Mouse (Mus musculus) liver, postnatal 0 days (tissue): ENCODE data around the gene St7. TPM values are rescaled to one million over a fixed set of nuclear protein-coding genes. Genes with fewer than 3 reads are reported as not detected.

Source experiments
- ATAC-seq: fragments of 200-750 bp; cut with Nextera tagmentation; 2 replicates; pipeline ENCODE4 v1.8.0; 2017; ENCODE audit warnings: mild to moderate bottlenecking, moderate library complexity
- DNase-seq: peaks from one replicate; pipeline ENCODE4 v3.0.0-alpha.2; 2016
- H3K27ac ChIP-seq: fragments of 300-500 bp; sonication (generic); 2 replicates; pipeline ENCODE4 v1.5.1; 2014; ENCODE audit warnings: antibody characterized with exemption, moderate library complexity, mild to moderate bottlenecking, low read depth
- H3K27me3 ChIP-seq: fragments of 300-500 bp; sonication (generic); 2 replicates; pipeline ENCODE4 v1.6.1; 2014; ENCODE audit warnings: low read length, control low read depth, mixed read lengths; ENCODE audit not compliant: insufficient read depth
- H3K36me3 ChIP-seq: fragments of 300-500 bp; sonication (generic); replicated peaks from 2 replicates; pipeline ENCODE4 v1.6.1; 2014; ENCODE audit warnings: mild to moderate bottlenecking, control low read depth, low read length, moderate library complexity, mixed read lengths; ENCODE audit not compliant: insufficient read depth
- H3K4me1 ChIP-seq: fragments of 300-500 bp; sonication (generic); 2 replicates; pipeline ENCODE4 v1.6.1; 2014; ENCODE audit warnings: antibody characterized with exemption, mild to moderate bottlenecking, control low read depth; ENCODE audit not compliant: insufficient read depth
- H3K4me2 ChIP-seq: fragments of 300-500 bp; sonication (generic); 2 replicates; pipeline ENCODE4 v1.6.1; 2014; ENCODE audit warnings: low read depth, mild to moderate bottlenecking, low read length, moderate library complexity, mixed read lengths
- H3K4me3 ChIP-seq: fragments of 300-500 bp; sonication (generic); 2 replicates; pipeline ENCODE4 v1.5.1; 2014; ENCODE audit warnings: low read depth, low read length
- H3K9ac ChIP-seq: fragments of 300-500 bp; sonication (generic); replicated peaks from 2 replicates; pipeline ENCODE4 v1.6.1; 2014; ENCODE audit warnings: mild to moderate bottlenecking, moderate library complexity
- H3K9me3 ChIP-seq: fragments of 300-500 bp; sonication (generic); 2 replicates; pipeline ENCODE4 v1.6.1; 2016; ENCODE audit warnings: mild to moderate bottlenecking, control low read depth, low read length, mixed read lengths
- CTCF ChIP-seq: sonication (generic); IDR thresholded peaks from 2 replicates; pipeline ENCODE4 v1.5.1; 2016; ENCODE audit warnings: antibody characterized with exemption, low read depth
- EP300 ChIP-seq: IDR thresholded peaks from 2 replicates; pipeline ENCODE4 v1.6.1; 2016; ENCODE audit warnings: antibody characterized with exemption, low read depth, mild to moderate bottlenecking
- WGBS: fragments of 180-500 bp; shearing (Covaris S2); extraction: QIAGEN DNeasy Blood & Tissue Kit; methylation state at CpG from one replicate; pipeline ENCODE4 v1.1.7; 2014; ENCODE audit not compliant: insufficient replicate concordance; 5-methylcytosine and 5-hydroxymethylcytosine counted together
- polyA plus RNA-seq: library from polyadenylated mRNA; unstranded; fragments of >200 nt; fragmentation: Nextera tagmentation; extraction: Ambion mirVana; gene quantifications from 2 replicates; pipeline ENCODE4 v1.2.1, GENCODE M21; 2015

Gene St7
- polyA plus RNA-seq, 1 experiment from 2014 or later, result 11.0 TPM

- Histone ChIP-seq H3K27me3 (no peaks in the 10 kb centered on the region), H3K27ac (no peak overlapping the region), H3K4me3 (no peak overlapping the region), H3K4me1 (no peaks in the 10 kb centered on the region), H3K9me3 (no peaks in the 10 kb centered on the region), H3K36me3 (no peaks in the 10 kb centered on the region), H3K9ac (no peak overlapping the region), H3K4me2 (no peak overlapping the region)
- TF ChIP-seq EP300 (no peak), CTCF (no peak)
- DNase-seq (no peak), ATAC-seq (no peak)
Observed at GRCm38 (mm10) chr6:17811531-17811930, 118.8 kb downstream of the St7 start.

GRCm38 (mm10) chr6:17814074-17814649 lies 121.4 kb downstream of the St7 start:
- no peaks in the 10 kb centered on the region for H3K27me3 ChIP-seq
- no peak overlapping the region for H3K4me3 ChIP-seq
- H3K9ac ChIP-seq, result no peak overlapping the region
- no peak overlapping the region for H3K4me2 ChIP-seq
- ATAC-seq (no peak), DNase-seq (no peak)
- WGBS, result 47% methylated on average over 2 of the region's 2 CpGs
- TF ChIP-seq CTCF, result 0 out of 2 replicates have a peak, but pooled peaks have one; percentile 15
- no peak for TF ChIP-seq EP300
- no peaks in the 10 kb centered on the region for H3K9me3 ChIP-seq
- H3K27ac ChIP-seq, result no peak overlapping the region
- H3K36me3 ChIP-seq, result no peaks in the 10 kb centered on the region
- no peaks in the 10 kb centered on the region for H3K4me1 ChIP-seq

GRCm38 (mm10) chr6:17816865-17817435 lies 124.2 kb downstream of the St7 start:
- Histone ChIP-seq H3K9me3 (no peaks in the 10 kb centered on the region), H3K4me1 (no peaks in the 10 kb centered on the region), H3K36me3 (no peaks in the 10 kb centered on the region), H3K9ac (no peak overlapping the region), H3K4me2 (no peak overlapping the region), H3K27me3 (no peaks in the 10 kb centered on the region), H3K27ac (no peak overlapping the region), H3K4me3 (no peak overlapping the region)
- WGBS, result 48% methylated on average over 3 of the region's 3 CpGs
- DNase-seq (no peak), ATAC-seq (no peak)
- TF ChIP-seq EP300 (no peak), CTCF (no peak)

- no peaks in the 10 kb centered on the region for H3K4me1 ChIP-seq
- ATAC-seq (no peak), DNase-seq (no peak)
- H3K9me3 ChIP-seq, result no peaks in the 10 kb centered on the region
- no peaks in the 10 kb centered on the region for H3K36me3 ChIP-seq
- TF ChIP-seq EP300 (no peak), CTCF (no peak)
- 90% methylated on average over 2 of the region's 2 CpGs for WGBS
- H3K4me3 ChIP-seq, result no peak overlapping the region
- no peak overlapping the region for H3K27ac ChIP-seq
- H3K9ac ChIP-seq, result no peak overlapping the region
- H3K4me2 ChIP-seq, result no peak overlapping the region
- H3K27me3 ChIP-seq, result no peaks in the 10 kb centered on the region
Observed at GRCm38 (mm10) chr6:17823614-17824013, 130.9 kb downstream of the St7 start.

DNA sequence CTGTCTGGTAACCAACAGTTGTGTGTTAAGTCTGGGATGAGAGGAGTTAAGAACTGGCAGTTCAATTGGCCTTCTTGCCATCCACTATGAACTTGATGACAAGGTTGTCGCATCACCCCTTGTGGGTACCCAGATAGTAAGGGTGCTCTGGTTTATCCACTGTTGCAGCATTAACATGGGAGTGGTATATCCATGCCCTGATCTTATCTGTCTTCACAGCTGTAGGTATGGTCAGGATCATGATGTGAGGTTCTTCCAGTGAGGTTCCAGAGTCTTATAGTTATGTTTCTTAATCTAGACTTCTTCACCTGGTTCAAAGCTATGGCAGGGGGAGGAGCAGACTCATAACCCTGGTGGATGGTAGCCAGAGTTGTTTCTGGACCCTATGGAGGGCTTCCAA lies 132.0 kb downstream of the St7 start:
- Histone ChIP-seq H3K9ac (no peak overlapping the region), H3K27ac (no peak overlapping the region), H3K4me1 (no peaks in the 10 kb centered on the region), H3K4me2 (no peak overlapping the region), H3K36me3 (no peaks in the 10 kb centered on the region), H3K9me3 (no peaks in the 10 kb centered on the region), H3K4me3 (no peak overlapping the region), H3K27me3 (no peaks in the 10 kb centered on the region)
- WGBS, result 52% methylated on average over 1 of the region's 1 CpGs
- ATAC-seq (peak; percentile 31; the same call in 1 of the 2 replicates), DNase-seq (no peak)
- TF ChIP-seq EP300 (peak; percentile 64), CTCF (no peak)

GRCm38 (mm10) chr6:17828382-17828781 lies 135.6 kb downstream of the St7 start:
- DNase-seq, result no peak
- Histone ChIP-seq H3K9me3 (peaks cover 3% of the 10 kb centered on the region; the same call in 1 of the 2 replicates), H3K27ac (no peak overlapping the region), H3K4me1 (no peaks in the 10 kb centered on the region), H3K36me3 (no peaks in the 10 kb centered on the region), H3K27me3 (no peaks in the 10 kb centered on the region), H3K9ac (no peak overlapping the region), H3K4me3 (no peak overlapping the region), H3K4me2 (no peak overlapping the region)
- TF ChIP-seq CTCF, result no peak
- TF ChIP-seq EP300, result no peak
- WGBS, result 71% methylated on average over 4 of the region's 4 CpGs
- no peak for ATAC-seq

DNA sequence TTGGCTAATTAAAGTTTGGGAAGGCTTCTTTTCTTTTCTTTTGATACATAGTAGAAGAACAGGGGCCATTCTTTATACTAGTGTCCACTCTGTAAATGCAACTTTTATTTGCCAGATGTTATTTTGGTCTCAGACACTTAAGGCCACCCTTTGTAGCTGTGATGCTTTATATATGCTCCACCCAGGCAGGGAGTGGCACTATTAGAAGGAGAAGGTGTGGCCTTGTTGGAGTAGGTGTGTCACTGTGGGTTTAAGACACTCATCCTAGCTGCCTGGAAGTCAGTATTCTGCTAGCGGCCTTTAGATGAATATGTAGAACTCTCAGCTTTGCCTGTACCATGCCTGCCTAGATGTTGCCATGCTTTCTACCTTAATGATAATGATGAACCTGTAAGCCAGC lies 137.2 kb downstream of the St7 start:
- H3K27me3 ChIP-seq, result no peaks in the 10 kb centered on the region
- H3K9me3 ChIP-seq, result peaks cover 3% of the 10 kb centered on the region; the same call in 1 of the 2 replicates
- ATAC-seq (no peak), DNase-seq (no peak)
- H3K4me3 ChIP-seq, result no peak overlapping the region
- TF ChIP-seq CTCF, result no peak
- no peak for TF ChIP-seq EP300
- WGBS, result 79% methylated on average over 1 of the region's 1 CpGs
- no peak overlapping the region for H3K27ac ChIP-seq
- no peak overlapping the region for H3K4me2 ChIP-seq
- H3K36me3 ChIP-seq, result no peaks in the 10 kb centered on the region
- no peak overlapping the region for H3K9ac ChIP-seq
- H3K4me1 ChIP-seq, result no peaks in the 10 kb centered on the region
